Mouse (Mus musculus) ovary, adult 18-20 months (tissue): ENCODE results near the gene Tbc1d10a.
"Not testable (repeated sequence)": the region's sequence is repeated elsewhere in the genome, so short reads cannot be mapped to it uniquely, and the experiment has no call there.

Experiments used
- DNase-seq: peaks from one replicate; pipeline ENCODE4 v3.0.0; 2022; ENCODE audit warnings: low spot score, mixed read lengths

The Tbc1d10a gene

GRCm38 (mm10) chr11:4183511-4183910, 3.1 kb upstream of the Tbc1d10a start:
- no peak for DNase-seq

- no peak for DNase-seq
Observed at GRCm38 (mm10) chr11:4184251-4184952, 2.2 kb upstream of the Tbc1d10a start.

- DNase-seq, result not testable (repeated sequence)
Observed at GRCm38 (mm10) chr11:4185480-4185879, 1.1 kb upstream of the Tbc1d10a start.

GRCm38 (mm10) chr11:4187318-4187700, 720 bp downstream of the Tbc1d10a start:
- no peak for DNase-seq

- DNase-seq, result peak; percentile 50
Observed at GRCm38 (mm10) chr11:4189182-4189581, 2.6 kb downstream of the Tbc1d10a start.

GRCm38 (mm10) chr11:4190677-4191076, 4.1 kb downstream of the Tbc1d10a start:
- DNase-seq, result no peak

GRCm38 (mm10) chr11:4192757-4193156, 6.2 kb downstream of the Tbc1d10a start:
- no peak for DNase-seq

- DNase-seq, result no peak
Observed at GRCm38 (mm10) chr11:4193420-4193819, 6.8 kb downstream of the Tbc1d10a start.

GRCm38 (mm10) chr11:4195597-4196031, 9.0 kb downstream of the Tbc1d10a start:
- no peak for DNase-seq

GRCm38 (mm10) chr11:4196636-4197035, 10.0 kb downstream of the Tbc1d10a start:
- DNase-seq, result no peak

- DNase-seq, result peak; percentile 71
Observed at GRCm38 (mm10) chr11:4197691-4198090, 11.1 kb downstream of the Tbc1d10a start.

- DNase-seq, result no peak
Observed at GRCm38 (mm10) chr11:4201981-4202700, 15.6 kb downstream of the Tbc1d10a start.

GRCm38 (mm10) chr11:4202995-4203704, 16.6 kb downstream of the Tbc1d10a start:
- DNase-seq, result no peak

- peak; percentile 71 for DNase-seq
Observed at GRCm38 (mm10) chr11:4203705-4204074, 17.1 kb downstream of the Tbc1d10a start.

- DNase-seq, result no peak
Observed at GRCm38 (mm10) chr11:4205097-4205655, 18.6 kb downstream of the Tbc1d10a start.

GRCm38 (mm10) chr11:4205951-4206350, 19.4 kb downstream of the Tbc1d10a start:
- DNase-seq, result no peak

GRCm38 (mm10) chr11:4206563-4206962, 20.0 kb downstream of the Tbc1d10a start:
- DNase-seq, result no peak

- DNase-seq, result no peak
Observed at GRCm38 (mm10) chr11:4207655-4208054, 21.1 kb downstream of the Tbc1d10a start.

- DNase-seq, result no peak
Observed at GRCm38 (mm10) chr11:4209556-4209955, 23.0 kb downstream of the Tbc1d10a start.

GRCm38 (mm10) chr11:4210786-4211185, 24.2 kb downstream of the Tbc1d10a start:
- no peak for DNase-seq

GRCm38 (mm10) chr11:4213107-4213506, 26.5 kb downstream of the Tbc1d10a start:
- DNase-seq, result peak; percentile 63

- DNase-seq, result no peak
Observed at GRCm38 (mm10) chr11:4214572-4214971, 28.0 kb downstream of the Tbc1d10a start.

GRCm38 (mm10) chr11:4215061-4215460, 28.5 kb downstream of the Tbc1d10a start:
- no peak for DNase-seq
